Mouse (Mus musculus): ENCODE results near the gene Nacc1. TPM values are rescaled to one million over a fixed set of nuclear protein-coding genes. Genes with fewer than 3 reads are reported as not detected.
"Not testable (repeated sequence)": the region's sequence is repeated elsewhere in the genome, so short reads cannot be mapped to it uniquely, and the experiment has no call there.

Nacc1 gene
- polyA plus RNA-seq, 1 experiment: 47.2 TPM

DNA sequence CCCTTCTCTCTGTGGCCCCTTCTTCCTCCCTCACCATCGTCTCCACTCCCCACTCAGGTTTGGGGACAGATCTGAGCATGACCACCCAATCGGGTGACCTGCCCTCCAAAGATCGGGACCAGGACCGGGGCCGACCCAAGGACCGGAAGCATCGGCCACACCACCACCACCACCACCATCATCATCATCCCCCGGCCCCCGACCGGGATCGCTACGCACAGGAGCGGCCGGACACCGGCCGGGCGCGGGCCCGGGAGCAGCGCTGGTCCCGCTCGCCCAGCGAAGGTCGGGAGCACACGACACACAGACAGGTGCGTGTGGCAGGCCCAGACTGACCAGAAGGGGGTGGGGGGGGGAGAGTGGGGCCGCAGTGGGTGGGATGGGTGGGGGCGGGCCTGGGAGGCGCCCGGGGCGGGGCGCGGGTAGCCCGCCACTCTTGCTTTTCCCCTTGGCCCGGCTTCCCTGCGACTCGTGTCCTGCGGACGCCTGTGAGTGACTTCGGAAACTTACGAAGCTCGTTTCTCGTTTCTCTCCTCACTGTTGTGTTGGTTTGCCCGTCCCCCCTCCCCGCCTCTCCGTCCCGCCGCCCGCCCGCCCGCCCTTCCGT, 49.0 kb downstream of the Nacc1 start:
- Histone ChIP-seq H3K4me1 (ENCODE audit: control insufficient read depth, insufficient read depth, low read length) (peaks cover 20% of the 10 kb centered on the region), H3K27ac (ENCODE audit: insufficient read depth, low read length) (no peak overlapping the region), H3K4me3 (ENCODE audit: insufficient read depth, low read length) (peak overlapping the region; percentile 56)
- TF ChIP-seq POLR2A (IDR thresholded peaks at IDR 0.05; ENCODE audit: low read depth, low read length) (peak; percentile 43; the same call in 1 of the 2 replicates), CTCF (IDR thresholded peaks at IDR 0.05; ENCODE audit: borderline replicate concordance, insufficient read depth, low read length) (no peak)

DNA sequence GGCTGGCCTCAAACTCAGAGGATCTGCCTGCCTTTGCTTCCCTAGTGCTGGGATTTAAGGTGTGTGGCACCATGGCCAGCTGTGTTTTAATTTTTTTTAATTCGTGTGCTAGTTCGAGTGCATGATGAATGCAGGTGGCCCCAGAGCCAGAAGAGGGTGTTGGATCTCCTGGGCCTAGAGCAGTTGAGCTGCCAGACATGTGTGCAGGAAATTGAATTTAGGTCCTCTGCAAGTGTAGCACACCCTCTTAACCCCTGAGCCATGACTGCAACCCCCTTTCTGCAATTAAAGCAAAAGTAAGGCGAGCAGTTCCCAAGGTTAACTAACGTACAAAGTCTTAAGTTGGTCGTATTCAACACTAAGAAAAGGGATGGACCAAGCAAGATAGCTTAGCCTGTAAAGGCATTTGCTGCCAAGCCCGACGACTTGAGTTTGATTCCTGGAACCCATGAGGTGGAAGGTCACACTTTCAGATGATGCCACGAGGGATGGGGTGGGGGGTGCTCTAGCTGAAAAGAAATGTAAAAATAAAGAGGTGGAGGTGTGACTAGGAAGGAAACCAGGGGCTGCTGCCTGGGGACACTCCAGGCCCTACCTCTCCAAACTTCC, 49.6 kb downstream of the Nacc1 start:
- TF ChIP-seq CTCF (IDR thresholded peaks at IDR 0.05; ENCODE audit: borderline replicate concordance, insufficient read depth, low read length) (no peak), POLR2A (IDR thresholded peaks at IDR 0.05; ENCODE audit: low read depth, low read length) (no peak)
- Histone ChIP-seq H3K4me1 (ENCODE audit: control insufficient read depth, insufficient read depth, low read length) (peaks cover 20% of the 10 kb centered on the region), H3K4me3 (ENCODE audit: insufficient read depth, low read length) (peak overlapping the region; percentile 56), H3K27ac (ENCODE audit: insufficient read depth, low read length) (no peak overlapping the region)

DNA sequence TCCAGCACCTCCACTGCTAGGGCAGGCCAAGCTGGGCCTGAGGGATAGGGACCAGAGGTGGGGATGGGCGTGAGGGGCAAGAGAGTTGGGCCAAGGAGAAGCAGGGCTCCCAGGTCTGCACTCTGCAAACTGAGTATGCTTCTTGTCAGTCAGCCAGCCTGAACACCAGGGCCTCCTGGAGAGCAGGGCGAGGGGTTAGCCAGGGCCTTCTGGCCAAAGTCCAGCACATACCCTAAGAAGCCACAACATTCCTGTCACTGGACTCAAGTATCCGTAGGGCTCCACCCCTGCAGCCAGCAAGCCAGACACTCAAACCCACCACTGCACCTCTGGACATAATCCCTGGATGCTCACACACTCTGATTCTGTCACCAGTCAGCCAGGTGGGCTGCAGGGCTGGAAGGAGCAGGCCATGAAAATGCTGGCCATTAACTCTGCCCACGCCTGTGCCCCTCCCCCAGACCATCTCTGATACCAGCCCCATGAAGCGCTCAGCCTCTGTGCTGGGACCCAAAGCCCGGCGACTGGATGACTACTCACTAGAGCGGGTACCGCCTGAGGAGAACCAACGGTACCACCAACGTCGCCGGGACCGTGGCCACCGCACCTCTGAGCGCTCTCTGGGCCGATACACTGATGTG, 51.5 kb downstream of the Nacc1 start:
- TF ChIP-seq POLR2A (IDR thresholded peaks at IDR 0.05; ENCODE audit: low read depth, low read length) (peak; percentile 50), CTCF (IDR thresholded peaks at IDR 0.05; ENCODE audit: borderline replicate concordance, insufficient read depth, low read length) (no peak)
- Histone ChIP-seq H3K4me1 (ENCODE audit: control insufficient read depth, insufficient read depth, low read length) (peaks cover 20% of the 10 kb centered on the region), H3K4me3 (ENCODE audit: insufficient read depth, low read length) (no peak overlapping the region), H3K27ac (ENCODE audit: insufficient read depth, low read length) (peak overlapping the region; percentile 63)

DNA sequence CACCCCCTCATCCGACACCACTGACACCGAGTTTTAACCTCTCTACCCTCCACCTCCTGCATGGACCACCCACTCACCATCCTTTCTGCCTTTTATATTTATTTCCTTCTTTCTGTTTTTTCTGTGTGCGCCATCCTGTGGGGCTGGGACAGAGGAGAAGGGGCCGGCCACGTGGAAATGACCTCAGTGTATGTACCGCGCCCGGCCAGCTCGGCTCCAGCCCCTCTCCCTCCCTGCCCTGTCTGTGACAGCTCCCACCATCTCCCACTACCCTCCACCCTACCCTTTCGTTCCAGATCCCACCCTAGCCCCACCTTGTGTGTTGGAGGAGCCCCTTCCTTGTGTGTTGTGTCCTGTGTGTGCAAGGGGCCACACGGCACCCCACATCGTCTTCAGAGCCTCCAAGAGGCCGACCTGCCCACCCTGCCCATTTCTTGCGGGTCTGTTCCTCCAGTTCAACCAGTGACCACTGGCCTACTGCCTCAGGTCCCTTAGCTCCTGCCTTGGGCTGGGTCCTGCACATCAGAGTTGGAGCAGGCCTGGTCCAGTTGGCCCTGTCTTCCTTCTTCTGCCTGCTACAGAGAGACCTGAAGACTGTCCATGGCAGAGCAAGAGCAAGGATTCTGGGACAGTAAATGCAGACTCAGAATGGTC, 52.1 kb downstream of the Nacc1 start:
- peak overlapping the region; percentile 63 for H3K27ac ChIP-seq (ENCODE audit: insufficient read depth, low read length)
- no peak overlapping the region for H3K4me3 ChIP-seq (ENCODE audit: insufficient read depth, low read length)

DNA sequence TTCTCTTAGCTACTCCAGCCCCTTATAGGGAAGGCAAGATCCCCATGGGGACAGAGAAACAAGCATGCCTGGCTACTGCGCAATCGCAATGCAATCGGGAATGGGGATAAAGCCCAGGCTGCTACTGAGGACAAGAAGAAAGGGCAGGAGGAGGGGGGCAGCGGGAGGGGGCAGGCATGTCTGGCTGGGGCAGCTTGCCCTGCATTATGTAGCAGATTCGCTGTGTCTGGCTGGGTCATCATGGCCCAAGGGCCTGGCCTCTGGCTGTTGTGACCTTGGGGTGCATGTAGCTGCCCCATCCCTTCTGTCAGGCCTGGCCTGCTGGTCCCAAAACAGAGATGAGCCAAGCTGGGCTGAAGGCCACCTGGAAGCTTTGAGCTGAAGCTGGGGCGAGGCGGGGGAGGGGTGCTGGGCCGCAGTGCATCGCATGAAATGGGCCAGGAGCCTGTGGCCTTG, 52.8 kb downstream of the Nacc1 start:
- no peak for TF ChIP-seq CTCF (IDR thresholded peaks at IDR 0.05; ENCODE audit: borderline replicate concordance, insufficient read depth, low read length)
- no peak for TF ChIP-seq POLR2A (IDR thresholded peaks at IDR 0.05; ENCODE audit: low read depth, low read length)

More for the DNA sequence above, 52.1 kb downstream of the Nacc1 start:
- TF ChIP-seq CTCF (IDR thresholded peaks at IDR 0.05; ENCODE audit: borderline replicate concordance, insufficient read depth, low read length): no peak
- no peak for TF ChIP-seq POLR2A (IDR thresholded peaks at IDR 0.05; ENCODE audit: low read depth, low read length)
- peaks cover 20% of the 10 kb centered on the region for H3K4me1 ChIP-seq (ENCODE audit: control insufficient read depth, insufficient read depth, low read length)

DNA sequence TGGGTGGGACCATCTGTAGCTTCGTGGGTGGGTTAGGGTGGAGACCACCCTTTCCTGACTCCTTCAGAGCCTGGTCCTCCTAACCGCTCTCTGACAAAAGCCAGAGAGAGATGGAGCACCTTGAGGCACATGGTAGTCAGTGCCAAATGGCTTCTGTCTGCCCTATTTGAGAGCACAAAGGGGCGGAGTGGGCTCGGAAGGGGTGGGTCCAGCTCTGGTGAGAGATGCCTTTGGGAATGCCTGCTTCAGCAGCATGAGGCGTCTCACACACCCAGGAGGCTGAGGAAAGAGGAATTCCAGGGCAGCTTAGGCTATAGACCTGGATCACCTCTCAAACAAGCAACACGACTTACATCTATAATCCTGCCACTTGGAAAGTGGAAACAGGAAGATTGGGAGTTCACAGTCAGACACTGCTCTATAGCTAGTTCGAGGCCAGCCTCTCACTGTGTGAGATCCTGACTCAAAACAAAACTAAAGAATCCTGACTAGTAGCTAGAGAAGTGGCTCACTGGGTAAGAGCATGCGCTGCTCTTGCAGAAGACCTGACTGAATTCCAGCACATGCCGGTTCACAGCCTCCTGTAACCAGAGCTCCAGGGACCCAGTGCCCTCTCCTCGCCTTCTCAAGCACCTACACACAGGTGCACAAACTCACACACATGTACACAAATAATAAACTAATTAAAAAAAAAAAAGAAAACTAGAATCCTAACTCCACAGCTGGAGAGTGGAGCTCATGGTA, 53.6 kb downstream of the Nacc1 start:
- TF ChIP-seq CTCF (IDR thresholded peaks at IDR 0.05; ENCODE audit: borderline replicate concordance, insufficient read depth, low read length) (no peak), POLR2A (IDR thresholded peaks at IDR 0.05; ENCODE audit: low read depth, low read length) (no peak)
- H3K4me1 ChIP-seq (ENCODE audit: control insufficient read depth, insufficient read depth, low read length): peaks cover 20% of the 10 kb centered on the region
- no peak overlapping the region for H3K4me3 ChIP-seq (ENCODE audit: insufficient read depth, low read length)
- peak overlapping the region; percentile 3 for H3K27ac ChIP-seq (ENCODE audit: insufficient read depth, low read length)

More for the DNA sequence above, 52.8 kb downstream of the Nacc1 start:
- peak overlapping the region; percentile 63 for H3K27ac ChIP-seq (ENCODE audit: insufficient read depth, low read length)
- H3K4me3 ChIP-seq (ENCODE audit: insufficient read depth, low read length): no peak overlapping the region
- H3K4me1 ChIP-seq (ENCODE audit: control insufficient read depth, insufficient read depth, low read length): peaks cover 20% of the 10 kb centered on the region

DNA sequence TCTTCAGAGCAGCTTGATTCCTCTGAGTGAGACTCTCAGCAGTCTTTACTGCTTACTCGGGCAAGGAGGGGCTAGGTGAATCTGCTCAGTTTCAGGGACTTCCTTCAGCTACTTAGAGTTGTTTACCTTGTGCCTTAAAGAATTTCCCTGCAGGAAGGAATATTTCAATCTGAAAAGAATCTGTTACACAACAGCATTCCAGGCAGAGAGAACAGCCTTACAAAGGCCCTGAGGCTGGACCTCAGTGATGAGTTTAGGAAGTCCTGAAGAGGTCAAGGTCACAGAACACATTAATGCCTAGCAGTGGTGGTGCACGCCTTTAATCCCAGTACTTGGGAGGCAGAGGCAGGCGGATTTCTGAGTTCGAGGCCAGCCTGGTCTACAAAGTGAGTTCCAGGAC, 55.8 kb downstream of the Nacc1 start:
- Histone ChIP-seq H3K4me3 (ENCODE audit: insufficient read depth, low read length) (no peak overlapping the region), H3K4me1 (ENCODE audit: control insufficient read depth, insufficient read depth, low read length) (peaks cover 15% of the 10 kb centered on the region), H3K27ac (ENCODE audit: insufficient read depth, low read length) (no peak overlapping the region)
- TF ChIP-seq CTCF (IDR thresholded peaks at IDR 0.05; ENCODE audit: borderline replicate concordance, insufficient read depth, low read length) (no peak), POLR2A (IDR thresholded peaks at IDR 0.05; ENCODE audit: low read depth, low read length) (no peak)

DNA sequence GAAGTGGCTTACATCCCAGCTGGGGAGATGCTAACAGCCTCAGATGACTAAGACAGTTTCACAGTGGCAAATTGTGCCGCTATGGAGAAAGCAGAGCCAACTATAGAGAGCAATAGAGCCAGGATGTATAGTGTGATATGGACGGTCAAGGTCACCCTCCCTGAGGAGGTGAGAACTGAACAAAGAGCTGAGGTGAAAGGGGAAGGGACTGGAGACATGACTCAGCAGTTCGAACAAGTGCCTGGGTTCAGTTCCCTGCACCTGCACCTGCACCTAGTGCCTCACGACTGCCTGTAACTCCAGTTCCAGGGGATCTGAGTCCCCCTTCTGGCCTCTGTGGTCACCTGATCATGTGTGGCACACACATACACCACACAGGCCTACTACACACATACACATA, 57.5 kb downstream of the Nacc1 start:
- Histone ChIP-seq H3K4me1 (ENCODE audit: control insufficient read depth, insufficient read depth, low read length) (peaks cover 5% of the 10 kb centered on the region; the same call in 1 of the 2 replicates), H3K4me3 (ENCODE audit: insufficient read depth, low read length) (no peak overlapping the region), H3K27ac (ENCODE audit: insufficient read depth, low read length) (no peak overlapping the region)
- TF ChIP-seq POLR2A (IDR thresholded peaks at IDR 0.05; ENCODE audit: low read depth, low read length) (no peak), CTCF (IDR thresholded peaks at IDR 0.05; ENCODE audit: borderline replicate concordance, insufficient read depth, low read length) (no peak)

DNA sequence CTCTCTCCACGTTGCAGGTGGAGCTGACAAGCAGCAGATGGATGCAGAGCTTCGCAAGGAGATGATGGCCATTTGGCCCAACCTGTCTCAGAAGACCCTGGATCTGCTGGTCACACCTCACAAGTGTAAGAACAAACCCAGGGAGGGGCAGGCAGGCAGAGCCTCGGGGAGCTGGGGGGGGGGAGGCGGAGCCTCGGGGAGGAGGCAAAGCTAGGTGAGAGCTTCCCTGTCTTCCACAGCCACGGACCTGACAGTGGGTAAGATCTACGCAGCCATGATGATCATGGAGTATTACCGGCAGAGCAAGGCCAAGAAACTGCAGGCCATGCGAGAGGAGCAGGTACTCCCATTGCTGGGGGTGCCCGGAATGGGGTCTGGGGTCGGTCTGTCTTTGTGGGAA, 58.1 kb downstream of the Nacc1 start:
- no peak overlapping the region for H3K27ac ChIP-seq (ENCODE audit: insufficient read depth, low read length)
- no peaks in the 10 kb centered on the region for H3K4me1 ChIP-seq (ENCODE audit: control insufficient read depth, insufficient read depth, low read length)
- H3K4me3 ChIP-seq (ENCODE audit: insufficient read depth, low read length): no peak overlapping the region
- TF ChIP-seq POLR2A (IDR thresholded peaks at IDR 0.05; ENCODE audit: low read depth, low read length) (no peak), CTCF (IDR thresholded peaks at IDR 0.05; ENCODE audit: borderline replicate concordance, insufficient read depth, low read length) (no peak)

DNA sequence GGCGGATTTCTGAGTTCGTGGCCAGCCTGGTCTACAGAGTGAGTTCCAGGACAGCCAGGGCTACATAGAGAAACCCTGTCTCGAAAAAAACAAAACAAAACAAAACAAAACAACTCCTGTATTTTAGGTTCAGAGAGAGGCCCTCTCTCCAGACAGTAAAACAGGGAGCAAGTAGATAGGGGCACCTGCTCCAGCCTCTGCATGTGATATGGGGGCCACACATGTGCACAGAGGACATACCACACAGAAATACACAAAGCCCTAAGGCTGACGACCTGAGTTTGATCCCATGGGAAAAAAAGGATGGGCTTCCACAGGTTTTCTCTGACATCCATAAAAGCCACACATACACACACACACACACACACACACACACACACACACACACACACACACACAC, 64.2 kb downstream of the Nacc1 start:
- H3K4me3 ChIP-seq (ENCODE audit: insufficient read depth, low read length); H3K4me1 ChIP-seq (ENCODE audit: control insufficient read depth, insufficient read depth, low read length); H3K27ac ChIP-seq (ENCODE audit: insufficient read depth, low read length): not testable (repeated sequence)

All from embryonic fibroblast, embryonic 13.5 days (primary cell).